Mouse (Mus musculus) left cerebral cortex, adult 8-10 months (tissue): ENCODE results near the gene Ckap5. TPM values are rescaled to one million over a fixed set of nuclear protein-coding genes. Genes with fewer than 3 reads are reported as not detected.

Experiments
- DNase-seq, 2 experiments: peaks; one replicate each; pipeline ENCODE4 v3.0.0; 2022; ENCODE audit warnings: low spot score in 2 of 2
- total RNA-seq, 4 experiments: library from RNA; stranded (reverse); gene quantifications; 2 replicates each; pipeline ENCODE4 v1.2.4; 2022

The Ckap5 gene
- total RNA-seq, 4 experiments from 2014 or later = 116 to 144 (median 129) TPM

DNA sequence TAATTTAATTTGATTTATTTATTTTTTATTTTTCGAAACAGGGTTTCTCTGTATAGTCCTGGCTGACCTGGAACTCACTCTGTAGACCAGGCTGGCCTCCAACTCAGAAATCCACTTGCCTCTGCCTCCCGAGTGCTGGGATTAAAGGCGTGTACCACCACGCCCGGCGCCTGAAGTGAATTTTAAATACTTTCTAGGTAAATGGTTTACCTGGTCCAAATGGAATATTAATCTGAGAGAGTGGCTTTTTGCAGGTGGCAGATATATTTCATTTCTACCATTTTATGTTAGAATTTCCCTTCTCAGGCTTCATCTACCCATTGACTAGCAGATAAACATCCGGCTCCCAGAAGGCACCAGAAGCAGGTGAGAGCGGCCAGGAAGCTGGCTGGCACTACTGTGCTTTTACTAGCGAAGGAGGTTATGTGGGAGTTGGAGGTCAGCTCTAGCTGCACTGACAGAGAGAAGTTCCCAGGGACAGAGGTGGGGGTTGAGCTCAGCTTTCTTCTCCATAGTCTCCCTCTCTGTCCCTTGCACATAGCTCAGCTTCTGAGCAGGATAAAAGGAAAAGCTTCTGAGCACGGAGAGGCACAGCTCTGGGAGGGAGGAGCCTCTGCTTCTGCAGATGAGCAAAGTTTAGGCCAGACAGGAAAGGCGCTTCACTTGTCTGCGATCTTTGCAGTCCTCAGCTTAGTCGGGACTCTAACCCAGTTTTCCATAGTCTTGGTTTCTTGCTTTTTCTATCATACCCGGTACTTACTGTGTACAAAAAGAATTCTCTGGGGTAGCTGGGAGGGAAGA lies 125.1 kb downstream of the Ckap5 start:
- no peak for DNase-seq

DNA sequence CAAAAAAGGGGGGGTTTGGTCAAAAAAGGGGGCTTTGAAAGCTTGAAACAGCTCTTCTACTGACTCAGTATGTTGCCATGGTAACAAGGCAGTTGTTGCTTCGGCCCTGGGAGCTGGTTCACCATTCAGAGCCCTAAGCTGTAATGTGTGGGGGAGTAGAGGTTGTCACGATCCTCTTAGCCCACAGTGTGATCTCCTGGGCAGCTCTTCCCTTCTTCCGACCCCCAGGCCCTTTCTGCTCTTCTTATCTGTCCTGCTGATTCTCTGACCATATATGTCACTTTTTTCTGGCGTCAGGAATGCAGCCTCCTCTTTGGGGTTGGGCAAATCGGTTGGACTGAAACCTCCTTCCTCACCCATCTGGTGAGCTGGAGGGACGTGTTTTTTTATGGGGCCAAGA lies 126.3 kb downstream of the Ckap5 start:
- peak in 1 of 2 experiments; percentile 34 for DNase-seq

DNA sequence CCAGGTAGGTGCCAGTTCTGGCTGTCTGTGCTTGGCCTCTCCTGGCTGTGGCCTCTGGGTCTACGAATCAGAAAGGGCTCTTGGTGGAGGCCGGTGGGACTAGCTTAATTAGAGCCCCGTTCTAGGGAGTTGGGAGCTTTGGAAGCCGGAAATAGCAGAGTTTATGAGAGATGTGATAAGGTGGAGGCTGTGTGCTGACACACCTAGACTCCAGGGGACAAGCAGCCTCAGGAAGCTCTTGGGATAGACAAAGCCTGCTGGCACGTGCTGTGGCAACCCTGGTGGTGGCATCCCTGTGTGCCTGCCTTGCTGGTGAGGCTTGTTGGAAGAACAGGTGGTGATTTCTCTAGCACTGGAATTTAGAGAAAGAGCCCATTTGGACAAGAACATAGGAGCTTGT lies 128.8 kb downstream of the Ckap5 start:
- no peak for DNase-seq

DNA sequence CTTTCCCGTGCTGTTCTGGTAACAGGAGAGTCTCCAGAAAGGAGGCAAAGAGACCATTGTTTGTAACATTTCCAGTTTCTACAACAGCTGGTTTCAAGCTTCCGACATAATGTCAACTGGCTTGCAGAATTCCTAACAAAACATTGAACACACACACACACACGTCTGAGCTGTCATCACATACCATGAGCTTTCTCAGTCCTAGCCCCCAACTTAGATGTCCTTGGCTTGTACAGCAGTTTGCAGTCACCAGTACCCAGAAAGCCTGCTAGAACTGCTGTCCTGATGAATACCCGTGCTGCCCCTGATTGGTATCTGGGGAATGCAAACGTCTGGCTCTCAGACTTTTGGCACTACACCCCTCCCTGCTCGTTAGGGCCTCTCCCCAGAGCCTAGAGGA lies 129.3 kb downstream of the Ckap5 start:
- no peak for DNase-seq

DNA sequence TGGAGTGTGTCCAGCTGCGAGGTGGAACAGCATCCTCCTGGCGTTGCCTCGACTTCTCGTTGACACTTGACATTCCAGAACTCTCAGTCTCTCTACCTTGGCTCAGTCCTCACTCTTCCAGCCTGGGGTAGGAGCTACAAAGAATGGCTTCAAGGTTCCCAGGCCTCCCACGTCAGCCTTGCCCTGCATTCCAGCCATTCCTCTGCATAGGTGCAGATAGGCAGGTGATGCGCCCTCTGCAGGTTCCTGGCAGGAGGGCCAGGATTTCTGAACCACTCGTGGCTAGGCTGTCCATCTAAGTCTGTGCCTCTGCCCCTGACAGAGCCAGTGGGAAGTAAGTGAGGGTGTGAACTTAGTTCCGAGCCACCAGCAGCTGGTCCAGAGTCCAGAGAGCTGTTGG lies 130.2 kb downstream of the Ckap5 start:
- no peak for DNase-seq

DNA sequence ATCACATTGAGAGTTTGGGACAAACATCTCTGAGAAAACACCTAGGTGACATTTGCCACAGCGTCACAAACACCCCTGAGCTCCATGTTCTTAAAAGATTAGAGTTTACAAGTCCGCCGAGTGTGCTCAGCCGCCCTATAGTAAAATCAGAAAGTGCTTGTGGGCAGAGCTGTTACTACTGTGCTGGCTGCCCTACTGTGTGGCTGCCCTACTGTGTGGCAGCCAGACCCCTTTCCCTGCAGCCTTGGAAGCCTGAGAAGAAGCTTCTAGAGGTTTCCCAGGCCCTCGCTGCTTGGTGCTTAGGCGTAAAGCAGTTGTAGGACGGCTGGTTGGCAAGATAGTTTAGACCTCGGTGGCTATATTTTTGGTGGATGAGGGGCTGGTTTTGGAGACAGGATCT lies 133.1 kb downstream of the Ckap5 start:
- DNase-seq = no peak

DNA sequence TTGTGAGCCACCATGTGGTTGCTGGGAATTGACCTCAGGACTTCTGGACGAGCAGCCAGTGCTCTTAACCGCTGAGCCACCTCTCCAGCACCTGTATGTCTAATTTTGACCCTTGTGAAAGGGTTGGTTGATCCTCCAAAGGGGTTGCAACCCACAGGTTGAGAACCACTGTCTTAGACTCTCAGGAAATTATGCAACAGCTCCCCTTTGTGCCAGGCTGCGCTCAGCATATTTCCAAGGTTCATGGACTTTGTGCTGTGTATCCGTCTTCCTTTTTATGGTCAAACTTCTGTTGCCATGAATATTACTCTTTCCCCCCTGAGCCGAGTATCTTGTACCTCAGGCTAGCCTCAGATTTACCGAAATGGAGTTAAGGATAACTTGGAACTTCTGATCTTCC lies 134.4 kb downstream of the Ckap5 start:
- DNase-seq = no peak

DNA sequence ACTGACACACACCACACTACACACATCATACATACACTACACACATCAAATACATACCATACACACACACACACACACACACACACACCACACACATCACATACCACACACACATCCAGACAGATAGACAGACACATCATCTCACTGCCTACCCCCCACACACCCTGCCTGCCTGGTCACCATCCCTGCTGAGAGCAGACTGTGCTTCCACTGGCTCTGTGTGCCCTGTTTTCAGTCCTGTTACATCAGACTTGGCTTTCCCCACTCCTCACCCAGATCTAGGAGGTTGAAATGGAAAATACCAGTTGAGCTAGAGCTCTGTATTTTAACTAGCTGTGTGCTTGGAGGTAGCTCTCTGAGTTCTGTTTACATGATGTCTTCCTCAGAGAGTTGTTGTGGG lies 138.2 kb downstream of the Ckap5 start:
- no peak for DNase-seq

DNA sequence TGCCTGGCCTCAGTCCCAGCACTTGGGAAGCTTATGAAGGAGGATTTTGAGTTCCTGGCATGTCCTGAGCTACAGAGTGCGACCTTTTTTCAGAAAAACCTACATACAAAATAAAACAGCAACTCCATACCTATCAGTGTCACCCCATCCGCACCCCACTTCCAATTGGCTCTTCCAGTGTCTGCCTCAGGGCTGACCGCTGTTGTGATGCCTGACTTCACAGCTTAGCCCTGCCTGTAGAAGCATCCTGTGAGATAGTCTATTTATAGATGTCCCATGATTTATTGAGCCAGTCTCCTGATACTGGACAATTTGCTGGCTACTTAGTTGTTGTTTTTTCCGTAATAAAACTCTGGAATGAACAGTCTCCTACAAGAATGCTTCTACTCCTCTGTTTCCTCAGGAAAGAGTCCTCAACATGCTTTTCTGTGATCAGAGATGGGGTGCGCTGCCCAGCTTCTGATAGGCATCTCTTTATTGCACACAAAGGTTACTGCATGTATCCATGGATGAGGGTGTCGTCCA lies 139.9 kb downstream of the Ckap5 start:
- no peak for DNase-seq

DNA sequence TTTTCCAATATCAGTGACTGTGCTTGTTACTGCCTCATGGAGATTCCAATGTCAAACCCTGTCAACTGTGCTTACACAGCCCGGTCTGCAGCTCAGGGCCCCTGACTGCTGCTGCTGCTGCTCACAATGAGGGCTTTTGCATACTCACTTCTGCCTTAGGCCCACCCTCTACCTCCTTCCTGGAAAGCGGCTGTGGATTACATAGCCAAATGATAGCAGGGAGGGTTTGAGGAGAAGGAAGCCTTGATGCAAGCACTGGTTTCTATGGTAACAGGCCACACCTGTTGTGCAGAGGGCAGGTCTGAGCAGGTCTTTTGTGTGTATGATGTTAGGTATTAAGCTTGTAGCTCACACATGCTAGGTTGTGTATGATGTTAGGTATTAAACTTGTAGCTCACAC lies 141.2 kb downstream of the Ckap5 start:
- no peak for DNase-seq

DNA sequence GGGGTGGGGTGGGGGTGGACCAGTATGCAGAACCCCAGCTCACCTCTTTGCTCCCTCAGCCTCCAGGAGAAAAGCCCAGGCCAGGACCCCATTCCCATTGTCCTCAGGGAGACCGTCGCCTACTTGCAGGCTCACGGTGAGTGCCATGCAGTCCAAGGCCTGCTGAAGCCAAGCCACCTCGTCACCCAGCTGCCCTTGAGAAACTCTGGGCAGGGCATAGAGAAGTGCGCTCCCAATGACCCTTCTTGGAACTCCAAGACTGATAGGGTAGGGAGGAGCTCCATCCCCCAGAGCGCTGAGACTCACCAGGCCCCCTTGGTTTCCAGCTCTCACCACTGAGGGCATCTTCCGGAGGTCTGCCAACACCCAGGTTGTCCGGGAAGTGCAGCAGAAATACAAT lies 142.8 kb downstream of the Ckap5 start:
- no peak for DNase-seq

DNA sequence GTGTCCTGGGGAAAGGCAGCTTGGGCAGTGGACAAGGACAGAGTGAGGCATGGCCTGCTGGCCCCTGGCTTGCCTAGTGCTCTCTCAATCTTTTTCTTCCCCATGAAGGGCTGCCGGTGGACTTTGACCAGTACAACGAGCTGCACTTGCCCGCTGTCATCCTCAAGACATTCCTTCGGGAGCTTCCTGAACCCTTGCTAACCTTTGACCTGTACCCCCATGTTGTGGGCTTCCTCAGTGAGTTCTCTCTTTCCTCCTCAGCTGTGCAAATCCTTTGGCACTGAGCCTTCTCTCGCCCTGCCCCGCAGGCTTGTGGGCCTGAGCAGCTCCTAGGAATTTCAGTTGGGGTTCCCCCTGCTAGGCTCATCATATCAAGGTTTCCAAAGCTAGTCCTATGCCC lies 143.5 kb downstream of the Ckap5 start:
- DNase-seq = no peak

Other genes with a start within 250 kb of the Ckap5 start
- gene 1110051M20Rik, start 82.1 kb upstream of the Ckap5 start, total RNA-seq = 100 to 1,000 TPM in 3 of 4 experiments, 10 to 100 TPM in 1; 99.4 to 118 (median 105) TPM
- gene Lrp4, start 69.3 kb upstream of the Ckap5 start, total RNA-seq = 10 to 100 TPM; 25.2 to 34.7 (median 28.3) TPM
- gene F2, start 109.7 kb downstream of the Ckap5 start, total RNA-seq = under 1 TPM in 2 of 4 experiments, not detected in 2; 0.23 to 0.42 TPM
- gene Zfp408, start 123.0 kb downstream of the Ckap5 start, total RNA-seq = 10 to 100 TPM; 11.6 to 14.5 (median 13.7) TPM
- 10 to 100 TPM; 60.8 to 82.1 (median 74.6) TPM for gene Arhgap1, start 123.1 kb downstream of the Ckap5 start, total RNA-seq
- 10 to 100 TPM; 76.1 to 90.9 (median 83.8) TPM for gene Atg13, start 183.8 kb downstream of the Ckap5 start, total RNA-seq
- 1 to 10 TPM; 6.8 to 8.6 (median 7.5) TPM for gene Harbi1, start 184.1 kb downstream of the Ckap5 start, total RNA-seq
- gene Ambra1, start 203.4 kb downstream of the Ckap5 start, total RNA-seq = 10 to 100 TPM; 54.8 to 55.6 (median 55.1) TPM